Mouse (Mus musculus): ENCODE data around the gene Pnrc2.

Gene Pnrc2

DNA sequence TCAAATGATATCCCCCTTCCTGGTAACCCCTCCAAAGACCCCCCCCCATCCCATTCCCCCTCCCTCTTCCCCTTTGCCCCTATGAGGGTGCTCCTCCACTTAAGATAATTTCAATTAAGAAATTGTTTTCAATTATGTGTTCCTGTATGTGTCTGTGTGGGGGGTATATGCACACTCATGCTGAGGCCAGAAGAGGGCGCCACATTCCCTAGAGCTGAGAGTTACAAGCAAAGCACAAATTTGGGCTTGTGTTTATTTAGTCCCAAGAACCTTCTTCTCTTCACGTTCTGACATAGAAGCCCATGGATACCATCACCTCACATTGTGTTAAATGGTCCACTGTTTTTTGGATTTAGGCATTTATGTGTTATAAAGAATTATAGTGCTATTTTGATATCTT is 50.4 kb downstream of the Pnrc2 start:
- DNase-seq (ENCODE audit: low spot score) = no peak

DNA sequence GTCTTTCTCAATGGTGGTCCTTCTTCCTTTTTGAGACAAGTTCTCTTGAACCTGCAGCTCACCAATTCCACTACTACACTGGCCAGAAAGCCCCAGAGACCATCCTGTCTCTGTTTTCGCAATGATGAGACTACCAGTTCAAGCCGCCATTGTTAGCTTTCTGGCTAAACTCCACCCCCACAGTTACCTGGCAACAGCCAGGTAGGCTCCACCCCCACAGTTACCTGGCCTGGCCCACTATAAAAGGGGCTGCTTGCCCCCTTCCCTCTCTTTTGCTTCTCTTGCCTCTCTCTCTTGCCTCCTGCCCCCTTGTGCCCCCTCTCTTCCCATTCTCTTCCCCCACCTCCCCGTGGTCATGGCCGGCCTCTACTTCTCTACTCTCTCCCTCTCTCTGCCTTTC is 51.9 kb downstream of the Pnrc2 start:
- DNase-seq (ENCODE audit: low spot score) = no peak

All from lung, postnatal 25 days (tissue).